Mouse (Mus musculus): ENCODE data around the gene Sh3bp5.

- TF ChIP-seq GATA1 (IDR thresholded peaks at IDR 0.05; ENCODE audit: borderline replicate concordance, low read length) (no peak), FLI1 (IDR thresholded peaks at IDR 0.05; ENCODE audit: low read length) (no peak)
These were observed 41.8 kb downstream of the Sh3bp5 start for GRCm38 (mm10) chr14:31393936-31394630.
